Mouse (Mus musculus) G1E (cell line): ENCODE measurements around the gene Olfr1217.

Experiments used
- CTCF ChIP-seq: IDR thresholded peaks from 2 replicates; pipeline ENCODE4 v1.5.1; 2012; ENCODE audit warnings: low read depth, low read length, inconsistent platforms, mixed read lengths
- GATA1 ChIP-seq: IDR thresholded peaks from 2 replicates; pipeline ENCODE4 v1.6.1; 2012; ENCODE audit warnings: borderline replicate concordance, low read length, inconsistent platforms, mixed read lengths
- POLR2AphosphoS5 ChIP-seq: IDR thresholded peaks from 2 replicates; pipeline ENCODE4 v1.6.1; 2012; ENCODE audit warnings: low read depth, low read length, inconsistent platforms; ENCODE audit not compliant: insufficient replicate concordance
- TAL1 ChIP-seq: conservative IDR thresholded peaks from 2 replicates; pipeline ENCODE4 v1.6.1; 2012; ENCODE audit warnings: low read depth, low read length, inconsistent platforms, mixed read lengths

DNA sequence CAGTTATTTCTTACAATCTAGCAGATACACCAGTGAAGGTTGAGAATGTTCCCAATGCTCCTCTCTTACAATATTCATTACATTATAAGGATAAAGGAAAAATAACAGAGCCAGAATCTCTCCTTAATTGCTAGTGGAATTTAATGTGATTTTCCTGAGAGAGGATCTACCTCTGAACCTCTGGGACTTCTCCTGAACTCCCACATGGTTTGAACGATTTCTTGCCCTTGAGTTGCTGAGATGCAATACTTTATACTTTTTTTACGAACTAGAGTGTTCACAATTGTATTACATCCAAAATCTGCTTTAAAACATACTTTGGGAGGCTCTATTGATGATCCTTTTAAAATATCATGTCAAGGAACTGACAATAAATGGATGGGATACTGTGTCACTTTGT, 25.0 kb downstream of the Olfr1217 start, which contains the start of gene Olfr1215:
- TF ChIP-seq GATA1 (no peak), CTCF (no peak), TAL1 (no peak), POLR2AphosphoS5 (no peak)
